Mouse (Mus musculus) C2C12 (cell line): ENCODE measurements at regions not wholly inside any gene's neighbourhood (a gene's known extent, or its start where the extent isn't known, plus 50 kb on each side); places are given as distances from the start of the nearest gene placed in this dataset.
A peak's percentile ranks its signal among the peaks of the same experiment; 100 is the strongest.

Source experiments
- H3K27me3 ChIP-seq: one replicate; pipeline ENCODE4 v1.6.1; 2011; ENCODE audit not compliant: control insufficient read depth, insufficient read depth, insufficient read length
- H3K36me3 ChIP-seq: one replicate; pipeline ENCODE4 v1.6.1; 2011; ENCODE audit not compliant: control insufficient read depth, insufficient read depth
- H3K4me3 ChIP-seq: one replicate; pipeline ENCODE4 v1.5.1; 2011; ENCODE audit warnings: mild to moderate bottlenecking, control low read depth; ENCODE audit not compliant: poor library complexity, insufficient read depth, severe bottlenecking
- H3K79me2 ChIP-seq: one replicate; pipeline ENCODE4 v1.6.1; 2011; ENCODE audit not compliant: control insufficient read depth, insufficient read depth
- H3K79me3 ChIP-seq: one replicate; pipeline ENCODE4 v1.6.1; 2011; ENCODE audit warnings: low read depth, control low read depth
- H3ac ChIP-seq: one replicate; pipeline ENCODE3; 2011; ENCODE audit warnings: low read depth; ENCODE audit not compliant: control insufficient read depth, insufficient read length
- CEBPB ChIP-seq: IDR thresholded peaks from one replicate; pipeline ENCODE4 v1.6.1; 2011; ENCODE audit warnings: low read depth, mild to moderate bottlenecking, control low read depth, moderate library complexity
- CTCF ChIP-seq: IDR thresholded peaks from one replicate; pipeline ENCODE4 v1.5.1; 2011; ENCODE audit not compliant: control insufficient read depth, insufficient read depth, insufficient read length
- FOSL1 ChIP-seq: IDR thresholded peaks from one replicate; pipeline ENCODE4 v1.8.0; 2011; ENCODE audit warnings: mild to moderate bottlenecking, low read length; ENCODE audit not compliant: poor library complexity, insufficient read depth, severe bottlenecking
- MAX ChIP-seq: IDR thresholded peaks from one replicate; pipeline ENCODE4 v1.6.1; 2011; ENCODE audit warnings: mild to moderate bottlenecking, control low read depth
- MYOD1 ChIP-seq: IDR thresholded peaks from one replicate; pipeline ENCODE4 v1.6.1; 2011; ENCODE audit warnings: low read depth; ENCODE audit not compliant: control insufficient read depth, insufficient read length
- MYOG ChIP-seq: IDR thresholded peaks from one replicate; pipeline ENCODE4 v1.6.1; 2011; ENCODE audit not compliant: control insufficient read depth, insufficient read length; ENCODE audit errors: extremely low read depth
- USF1 ChIP-seq: IDR thresholded peaks from one replicate; pipeline ENCODE4 v1.6.1; 2011; ENCODE audit warnings: low read depth, mild to moderate bottlenecking, control low read depth, moderate library complexity

GRCm38 (mm10) chr9:35335181-35335580, 67.5 kb downstream of the Rpusd4 start:
- H3K27me3 ChIP-seq, result no peaks in the 10 kb centered on the region
- H3ac ChIP-seq, result no peak overlapping the region
- H3K36me3 ChIP-seq, result no peaks in the 10 kb centered on the region
- no peak for TF ChIP-seq MYOG
- no peak for TF ChIP-seq CTCF
- TF ChIP-seq FOSL1, result no peak
- TF ChIP-seq MYOD1, result no peak
- no peak for TF ChIP-seq MAX
- TF ChIP-seq USF1, result no peak
- TF ChIP-seq CEBPB, result no peak
- no peak overlapping the region for H3K4me3 ChIP-seq
- H3K79me3 ChIP-seq, result no peaks in the 10 kb centered on the region
- no peaks in the 10 kb centered on the region for H3K79me2 ChIP-seq

- Histone ChIP-seq H3K79me3 (no peaks in the 10 kb centered on the region), H3K27me3 (no peaks in the 10 kb centered on the region), H3ac (no peak overlapping the region), H3K79me2 (no peaks in the 10 kb centered on the region), H3K4me3 (no peak overlapping the region), H3K36me3 (no peaks in the 10 kb centered on the region)
- peak; percentile 36 for TF ChIP-seq MAX
- TF ChIP-seq FOSL1, result no peak
- TF ChIP-seq CTCF, result no peak
- no peak for TF ChIP-seq MYOG
- TF ChIP-seq MYOD1, result peak; percentile 93
- no peak for TF ChIP-seq CEBPB
- no peak for TF ChIP-seq USF1
Observed at GRCm38 (mm10) chr9:35335888-35336700, 68.4 kb downstream of the Rpusd4 start.

GRCm38 (mm10) chr9:35336701-35337055, 69.0 kb downstream of the Rpusd4 start:
- Histone ChIP-seq H3K4me3 (no peak overlapping the region), H3K79me2 (no peaks in the 10 kb centered on the region)
- TF ChIP-seq CTCF, result no peak
- no peak for TF ChIP-seq MYOD1
- TF ChIP-seq MAX, result no peak
- no peak for TF ChIP-seq MYOG
- no peak for TF ChIP-seq USF1
- TF ChIP-seq CEBPB, result no peak
- no peak for TF ChIP-seq FOSL1

GRCm38 (mm10) chr9:35338858-35339257, 71.2 kb downstream of the Rpusd4 start:
- H3K79me3 ChIP-seq, result no peaks in the 10 kb centered on the region
- no peaks in the 10 kb centered on the region for H3K36me3 ChIP-seq
- TF ChIP-seq USF1 (no peak), CTCF (no peak), FOSL1 (no peak), CEBPB (no peak), MYOG (no peak), MAX (no peak), MYOD1 (no peak)
- H3ac ChIP-seq, result no peak overlapping the region
- H3K4me3 ChIP-seq, result no peak overlapping the region
- H3K27me3 ChIP-seq, result no peaks in the 10 kb centered on the region
- no peaks in the 10 kb centered on the region for H3K79me2 ChIP-seq

More at GRCm38 (mm10) chr9:35336701-35337055, 69.0 kb downstream of the Rpusd4 start:
- no peaks in the 10 kb centered on the region for H3K27me3 ChIP-seq
- no peak overlapping the region for H3ac ChIP-seq
- H3K36me3 ChIP-seq, result no peaks in the 10 kb centered on the region
- no peaks in the 10 kb centered on the region for H3K79me3 ChIP-seq

GRCm38 (mm10) chr9:35339492-35340262, 72.0 kb downstream of the Rpusd4 start:
- Histone ChIP-seq H3K79me2 (no peaks in the 10 kb centered on the region), H3ac (no peak overlapping the region), H3K4me3 (no peak overlapping the region), H3K27me3 (no peaks in the 10 kb centered on the region), H3K79me3 (no peaks in the 10 kb centered on the region), H3K36me3 (no peaks in the 10 kb centered on the region)
- TF ChIP-seq CEBPB, result no peak

- Histone ChIP-seq H3K27me3 (no peaks in the 10 kb centered on the region), H3K36me3 (no peaks in the 10 kb centered on the region), H3K79me2 (no peaks in the 10 kb centered on the region), H3K79me3 (no peaks in the 10 kb centered on the region), H3ac (peak overlapping the region; percentile 37), H3K4me3 (no peak overlapping the region)
- no peak for TF ChIP-seq MAX
Observed at GRCm38 (mm10) chr9:35340263-35340573, 72.6 kb downstream of the Rpusd4 start.
